Mouse (Mus musculus) heart, postnatal 14 days (tissue): ENCODE results near the gene Tvp23a. TPM values are rescaled to one million over a fixed set of nuclear protein-coding genes. Genes with fewer than 3 reads are reported as not detected.

Source experiments
- DNase-seq, 2 experiments: peaks; one replicate each; pipeline ENCODE4 v3.0.0; 2021 to 2022
- intact Hi-C: fragments of 180-260 bp; cut with DNase I; formaldehyde crosslinking; loops from one replicate; pipeline ENCODE4 v1.15.1; 2025
- total RNA-seq, 2 experiments: library from RNA; stranded (reverse); gene quantifications; 2 replicates each; pipeline ENCODE4 v1.2.3; 2021

The Tvp23a gene
- total RNA-seq, 2 experiments from 2014 or later: 0.29 to 0.41 TPM

- no peak for DNase-seq
- intact Hi-C loops: no loop called here
These were observed 7.4 kb upstream of the Tvp23a start for GRCm38 (mm10) chr16:10454583-10454974.

- no peak for DNase-seq
- intact Hi-C loops: no loop called here
These were observed 6.9 kb upstream of the Tvp23a start for GRCm38 (mm10) chr16:10453872-10454582.

- DNase-seq: peak; percentile 71 to 75
- intact Hi-C loops: no loop called here
These were observed 5.3 kb upstream of the Tvp23a start for GRCm38 (mm10) chr16:10452445-10452896.

- intact Hi-C loops: no loop called here
These were observed 4.7 kb upstream of the Tvp23a start for GRCm38 (mm10) chr16:10451906-10452305.

GRCm38 (mm10) chr16:10448931-10449330, 1.8 kb upstream of the Tvp23a start:
- no peak for DNase-seq
- intact Hi-C loops: no loop called here

More at GRCm38 (mm10) chr16:10451906-10452305, 4.7 kb upstream of the Tvp23a start:
- no peak for DNase-seq

GRCm38 (mm10) chr16:10447781-10448180, 619 bp upstream of the Tvp23a start:
- intact Hi-C loops: no loop called here
- no peak for DNase-seq

GRCm38 (mm10) chr16:10446573-10447263, 444 bp downstream of the Tvp23a start:
- intact Hi-C loops: no loop called here

GRCm38 (mm10) chr16:10443723-10444122, 3.4 kb downstream of the Tvp23a start:
- no peak for DNase-seq
- intact Hi-C loops: no loop called here

More at GRCm38 (mm10) chr16:10446573-10447263, 444 bp downstream of the Tvp23a start:
- no peak for DNase-seq

- intact Hi-C loops: no loop called here
- no peak for DNase-seq
These were observed 5.4 kb downstream of the Tvp23a start for GRCm38 (mm10) chr16:10441761-10442160.

- intact Hi-C loops: no loop called here
- no peak for DNase-seq
These were observed 5.8 kb downstream of the Tvp23a start for GRCm38 (mm10) chr16:10441328-10441727.

GRCm38 (mm10) chr16:10438055-10438454, 9.1 kb downstream of the Tvp23a start:
- no peak for DNase-seq

GRCm38 (mm10) chr16:10436166-10436565, 11.0 kb downstream of the Tvp23a start:
- no peak for DNase-seq

More at GRCm38 (mm10) chr16:10438055-10438454, 9.1 kb downstream of the Tvp23a start:
- intact Hi-C loops: no loop called here

GRCm38 (mm10) chr16:10433344-10433743, 13.8 kb downstream of the Tvp23a start:
- DNase-seq: no peak
- intact Hi-C loops: no loop called here

More at GRCm38 (mm10) chr16:10436166-10436565, 11.0 kb downstream of the Tvp23a start:
- intact Hi-C loops: no loop called here

GRCm38 (mm10) chr16:10432387-10432786, 14.8 kb downstream of the Tvp23a start:
- DNase-seq: no peak
- intact Hi-C loops: no loop called here

- no peak for DNase-seq
- intact Hi-C loops: no loop called here
These were observed 15.3 kb downstream of the Tvp23a start for GRCm38 (mm10) chr16:10431911-10432310.

GRCm38 (mm10) chr16:10420447-10421054, 26.6 kb downstream of the Tvp23a start:
- intact Hi-C loops: no loop called here
- no peak for DNase-seq

- DNase-seq: no peak
- intact Hi-C loops: no loop called here
These were observed 29.4 kb downstream of the Tvp23a start for GRCm38 (mm10) chr16:10417723-10418259.

GRCm38 (mm10) chr16:10416866-10417265, 30.3 kb downstream of the Tvp23a start:
- no peak for DNase-seq

GRCm38 (mm10) chr16:10415976-10416375, 31.2 kb downstream of the Tvp23a start:
- intact Hi-C loops: no loop called here
- peak; percentile 32 to 48 for DNase-seq

More at GRCm38 (mm10) chr16:10416866-10417265, 30.3 kb downstream of the Tvp23a start:
- intact Hi-C loops: no loop called here

GRCm38 (mm10) chr16:10411764-10412746, 35.1 kb downstream of the Tvp23a start, which contains the start of gene Nubp1:
Gene Nubp1 (plus strand): TSS chr16:10411948.
- intact Hi-C loops: loop anchor here (5.0 kb wide), 1 partner anchor 110 kb away; no protein-coding TSS in a partner anchor
- peak; percentile 93 for DNase-seq
